Mouse (Mus musculus) right cerebral cortex, adult 18-20 months (tissue): ENCODE results near the gene Acap1.
"Not testable (repeated sequence)": the region's sequence is repeated elsewhere in the genome, so short reads cannot be mapped to it uniquely, and the experiment has no call there.

Experiments
- DNase-seq: peaks from one replicate; pipeline ENCODE4 v3.0.0; 2022; ENCODE audit warnings: mixed read lengths

Acap1 gene

GRCm38 (mm10) chr11:69920266-69921031, 25.1 kb upstream of the Acap1 start:
- DNase-seq = no peak

- DNase-seq = peak; percentile 42
Observed at GRCm38 (mm10) chr11:69919661-69920265, 24.4 kb upstream of the Acap1 start.

- no peak for DNase-seq
Observed at GRCm38 (mm10) chr11:69919053-69919452, 23.7 kb upstream of the Acap1 start.

GRCm38 (mm10) chr11:69918118-69918517, 22.8 kb upstream of the Acap1 start:
- no peak for DNase-seq

- no peak for DNase-seq
Observed at GRCm38 (mm10) chr11:69917379-69917948, 22.1 kb upstream of the Acap1 start.

- DNase-seq = not testable (repeated sequence)
Observed at GRCm38 (mm10) chr11:69916652-69917378, 21.5 kb upstream of the Acap1 start.

GRCm38 (mm10) chr11:69915667-69916627, 20.6 kb upstream of the Acap1 start:
- no peak for DNase-seq

- no peak for DNase-seq
Observed at GRCm38 (mm10) chr11:69914917-69915430, 19.6 kb upstream of the Acap1 start.

GRCm38 (mm10) chr11:69914372-69914764, 19.0 kb upstream of the Acap1 start:
- no peak for DNase-seq

GRCm38 (mm10) chr11:69913554-69914371, 18.4 kb upstream of the Acap1 start, which contains the start of gene Gps2:
Gene Gps2, plus strand, starts transcription at chr11:69913888.
- peak; percentile 95 for DNase-seq

- DNase-seq = no peak
Observed at GRCm38 (mm10) chr11:69912716-69913530, 17.6 kb upstream of the Acap1 start.

GRCm38 (mm10) chr11:69911701-69912100, 16.4 kb upstream of the Acap1 start:
- no peak for DNase-seq

GRCm38 (mm10) chr11:69910781-69911560, 15.6 kb upstream of the Acap1 start:
- DNase-seq = no peak

- DNase-seq = no peak
Observed at GRCm38 (mm10) chr11:69910177-69910576, 14.8 kb upstream of the Acap1 start.

- DNase-seq = no peak
Observed at GRCm38 (mm10) chr11:69909174-69909573, 13.8 kb upstream of the Acap1 start.

- DNase-seq = no peak
Observed at GRCm38 (mm10) chr11:69908645-69909044, 13.3 kb upstream of the Acap1 start.

GRCm38 (mm10) chr11:69904311-69904710, 9.0 kb upstream of the Acap1 start:
- no peak for DNase-seq

- no peak for DNase-seq
Observed at GRCm38 (mm10) chr11:69902972-69903371, 7.6 kb upstream of the Acap1 start.

- DNase-seq = peak; percentile 20
Observed at GRCm38 (mm10) chr11:69901993-69902392, 6.7 kb upstream of the Acap1 start.
